Mouse (Mus musculus) left cerebral cortex, adult 2 months (tissue): Measurements from ENCODE around the gene Phf12. TPM values are rescaled to one million over a fixed set of nuclear protein-coding genes. Genes with fewer than 3 reads are reported as not detected.

Experiments
- DNase-seq, 2 experiments: peaks; one replicate each; pipeline ENCODE4 v3.0.0; 2021 to 2022; ENCODE audit warnings: low spot score in 2 of 2, mixed read lengths in 1 of 2; ENCODE audit errors: extremely low spot score in 1 of 2
- H3K27ac ChIP-seq: fragments of 200-600 bp; 2 replicates; pipeline ENCODE4 v1.8.1; 2022
- H3K4me3 ChIP-seq: fragments of 200-600 bp; 2 replicates; pipeline ENCODE4 v1.8.1; 2022
- CTCF ChIP-seq: fragments of 200-600 bp; IDR thresholded peaks from 2 replicates; pipeline ENCODE4 v1.8.1; 2022; ENCODE audit warnings: antibody characterized with exemption, mild to moderate bottlenecking, moderate library complexity
- intact Hi-C: fragments of 180-260 bp; cut with DNase I; formaldehyde crosslinking; loops from one replicate; pipeline ENCODE4 v1.15.1; 2025
- microRNA-seq, 2 experiments: library from miRNA; unstranded; fragments of <30 nt; microRNA quantifications; one replicate each; pipeline ENCODE4 v1.2.0; 2021
- total RNA-seq, 2 experiments: library from RNA; stranded (reverse); gene quantifications; 2 replicates each; pipeline ENCODE4 v1.2.3; 2021

The Phf12 gene
- total RNA-seq, 2 experiments from 2014 or later, result 58.9 to 59.2 TPM

DNA sequence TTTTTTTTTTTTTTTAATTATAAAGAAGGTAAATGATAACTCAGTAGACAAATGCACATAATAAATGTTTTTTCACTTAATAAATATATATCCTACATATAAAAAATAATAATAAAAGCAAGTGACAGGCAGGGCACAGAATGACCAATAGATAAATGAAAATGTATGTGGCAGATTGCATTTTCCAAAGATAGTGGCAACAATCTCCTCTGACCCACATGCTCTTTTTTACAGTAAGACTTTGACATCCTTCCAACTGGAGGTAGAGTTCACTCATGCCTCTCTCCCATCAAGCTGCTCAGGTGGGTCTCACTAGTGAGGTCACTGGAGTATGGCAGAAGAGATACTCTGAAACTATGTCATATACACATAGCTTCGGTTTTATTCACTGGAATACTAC is 80.0 kb downstream of the Phf12 start:
- no peak overlapping the region for H3K27ac ChIP-seq
- TF ChIP-seq CTCF, result no peak
- intact Hi-C loops, result no loop called here
- no peak for DNase-seq
- H3K4me3 ChIP-seq, result no peak overlapping the region

DNA sequence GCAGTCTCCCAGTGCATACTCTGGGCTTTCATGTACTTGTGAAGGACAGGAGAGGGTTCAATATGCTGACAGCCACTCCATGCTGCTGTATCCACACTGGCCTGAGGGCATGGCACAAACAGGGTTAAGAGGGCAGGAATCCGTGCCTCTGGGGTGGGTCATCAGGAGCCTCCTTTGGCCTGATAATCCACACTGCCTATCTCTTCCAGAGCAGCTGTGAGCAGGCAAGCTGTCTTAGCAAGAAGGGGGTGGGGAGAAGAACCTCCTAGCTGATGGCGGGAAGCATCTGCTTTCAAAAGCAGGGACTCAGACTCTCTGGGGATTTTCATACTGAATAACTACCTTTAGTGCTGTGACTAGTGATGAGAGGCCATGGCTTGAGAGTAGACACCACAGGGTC is 83.4 kb downstream of the Phf12 start:
- intact Hi-C loops, result no loop called here
- no peak for DNase-seq
- H3K27ac ChIP-seq, result no peak overlapping the region
- TF ChIP-seq CTCF, result no peak
- no peak overlapping the region for H3K4me3 ChIP-seq

DNA sequence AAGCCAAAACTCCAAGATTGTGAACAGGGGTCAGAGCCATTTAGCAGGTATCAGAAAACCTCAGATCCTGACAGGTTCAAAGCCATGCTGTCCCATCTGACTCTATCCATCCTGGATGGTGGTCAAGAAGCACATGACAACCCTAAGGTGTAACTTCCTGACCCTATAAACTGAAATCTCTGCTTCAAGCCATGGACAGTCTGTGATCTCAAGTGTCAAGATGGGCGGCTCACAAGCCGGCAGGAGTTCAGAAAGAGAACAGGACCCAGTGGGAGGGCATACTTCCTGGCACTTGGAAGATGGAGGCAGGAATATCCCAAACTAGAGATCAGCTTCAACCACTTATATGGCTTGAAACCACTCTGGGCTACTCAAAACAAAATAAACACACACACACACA is 84.1 kb downstream of the Phf12 start:
- no peak for TF ChIP-seq CTCF
- DNase-seq, result no peak
- intact Hi-C loops, result no loop called here
- no peak overlapping the region for H3K4me3 ChIP-seq
- no peak overlapping the region for H3K27ac ChIP-seq

DNA sequence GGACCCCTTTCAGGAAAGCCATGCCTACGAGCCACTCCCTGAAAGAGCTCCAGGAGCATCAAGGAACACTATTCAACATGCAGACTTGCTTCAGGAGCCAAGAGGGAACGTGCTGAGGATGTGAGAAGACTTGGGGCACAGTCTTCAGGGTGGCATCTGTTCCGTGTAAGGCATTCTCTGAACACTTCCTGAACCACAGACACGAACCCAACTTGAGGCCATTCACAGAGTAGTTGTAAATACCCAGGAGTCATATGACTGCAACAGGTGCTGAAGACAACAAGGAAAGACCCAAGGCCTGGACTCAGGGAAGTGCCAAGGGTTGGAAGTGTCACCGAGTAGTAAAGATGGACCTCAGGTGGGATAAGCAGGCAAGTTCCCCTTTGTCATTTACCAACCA is 85.0 kb downstream of the Phf12 start:
- intact Hi-C loops, result no loop called here
- no peak overlapping the region for H3K4me3 ChIP-seq
- no peak for TF ChIP-seq CTCF
- no peak overlapping the region for H3K27ac ChIP-seq
- DNase-seq, result no peak

DNA sequence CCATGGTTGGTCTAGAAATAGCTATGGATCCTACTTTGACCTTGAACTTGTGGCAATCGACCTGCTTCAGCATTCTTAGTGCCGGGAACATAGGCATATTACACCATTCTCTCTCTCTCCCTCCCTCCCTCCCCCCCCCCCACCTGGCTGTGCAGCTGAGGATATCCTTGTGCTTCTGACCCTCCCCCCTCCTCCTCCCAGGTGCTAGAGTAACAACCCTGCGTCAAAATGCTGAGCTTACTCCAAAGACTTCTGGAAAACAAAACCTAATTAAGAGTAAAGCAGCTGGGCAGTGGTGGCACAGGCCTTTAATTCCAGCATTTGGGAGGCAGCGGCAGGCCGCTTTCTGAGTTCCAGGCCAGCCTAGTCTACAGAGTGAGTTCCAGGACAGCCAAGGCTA is 86.6 kb downstream of the Phf12 start:
- intact Hi-C loops, result no loop called here
- Histone ChIP-seq H3K27ac (no peak overlapping the region), H3K4me3 (no peak overlapping the region)
- DNase-seq, result no peak
- no peak for TF ChIP-seq CTCF

DNA sequence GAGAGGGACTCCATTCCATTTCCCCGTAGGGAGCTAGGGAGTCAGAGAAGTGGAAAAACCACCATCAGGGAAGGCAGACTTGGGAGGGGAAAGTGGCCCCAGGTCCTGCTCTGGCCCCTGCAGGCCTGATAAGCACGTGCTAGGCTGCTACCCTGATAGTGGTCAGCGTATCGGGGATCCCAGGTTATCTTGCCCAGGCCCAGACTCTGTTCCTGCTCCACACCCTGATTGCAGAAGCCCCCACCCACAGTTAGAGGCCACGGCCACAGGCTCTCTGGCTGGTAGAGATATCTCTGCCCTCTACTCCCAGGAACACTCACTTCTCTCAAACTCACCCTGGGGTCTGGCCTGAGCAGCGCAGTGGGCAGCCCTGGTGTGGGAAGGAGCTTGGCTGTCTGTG is 87.1 kb downstream of the Phf12 start:
- no peak for TF ChIP-seq CTCF
- intact Hi-C loops, result no loop called here
- H3K4me3 ChIP-seq, result no peak overlapping the region
- no peak overlapping the region for H3K27ac ChIP-seq
- no peak for DNase-seq

DNA sequence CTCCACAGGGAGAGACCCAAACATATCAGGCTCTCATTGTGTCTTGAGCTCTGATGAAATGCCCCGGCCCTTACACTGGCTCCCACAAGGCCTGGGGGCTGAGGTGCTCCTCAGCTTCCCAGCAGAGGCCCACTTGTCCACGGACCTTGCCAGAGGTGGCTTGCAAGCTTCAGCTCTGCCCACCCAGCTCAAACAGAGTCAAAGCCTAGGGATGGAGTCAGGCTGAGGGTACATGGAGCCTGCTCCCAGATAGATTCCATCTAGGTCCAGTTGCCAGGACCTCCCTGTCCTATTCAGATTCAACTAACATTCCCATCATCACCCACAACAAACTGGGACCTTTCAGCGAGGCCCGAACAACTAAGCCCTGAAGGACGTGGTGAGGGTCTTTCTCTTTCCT is 89.4 kb downstream of the Phf12 start:
- TF ChIP-seq CTCF, result no peak
- intact Hi-C loops, result no loop called here

DNA sequence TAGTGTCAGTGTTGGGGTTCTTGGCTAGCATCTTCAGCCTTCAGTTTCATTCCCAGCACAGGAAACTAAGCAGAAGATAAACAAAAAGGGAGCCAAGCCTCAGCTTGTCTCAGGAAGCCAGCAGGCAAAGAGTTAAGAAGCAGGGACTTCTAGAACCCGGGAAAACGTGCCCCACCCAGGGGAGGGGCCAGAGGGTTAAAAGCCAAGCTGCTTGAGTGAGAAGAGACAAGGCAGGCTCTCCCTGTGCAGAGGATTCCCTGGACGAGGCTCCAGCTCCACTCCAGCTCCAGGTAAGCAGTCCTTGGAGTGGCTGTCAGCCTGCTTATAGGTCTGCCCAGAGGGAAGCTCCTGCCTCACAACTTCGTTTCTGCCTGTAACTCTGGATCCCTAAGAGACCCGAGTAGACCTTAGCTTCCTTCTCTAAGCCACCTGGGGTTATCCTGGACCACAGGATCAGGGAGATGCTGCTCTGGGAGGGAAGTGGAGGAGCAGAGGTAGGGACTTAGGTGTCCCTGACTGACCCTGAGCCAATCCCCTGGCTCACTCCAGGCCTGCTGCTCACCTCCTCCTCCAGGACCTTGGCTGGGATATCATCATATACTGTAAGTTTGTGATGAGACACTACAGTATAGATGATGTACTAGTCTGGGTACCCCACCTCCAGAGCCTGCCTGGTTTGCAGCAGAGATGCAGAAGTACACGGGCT is 90.0 kb downstream of the Phf12 start:
- intact Hi-C loops, result no loop called here
- Histone ChIP-seq H3K27ac (no peak overlapping the region), H3K4me3 (no peak overlapping the region)
- no peak for DNase-seq
- no peak for TF ChIP-seq CTCF

More for the DNA sequence above, 89.4 kb downstream of the Phf12 start:
- Histone ChIP-seq H3K4me3 (no peak overlapping the region), H3K27ac (no peak overlapping the region)
- DNase-seq, result no peak

DNA sequence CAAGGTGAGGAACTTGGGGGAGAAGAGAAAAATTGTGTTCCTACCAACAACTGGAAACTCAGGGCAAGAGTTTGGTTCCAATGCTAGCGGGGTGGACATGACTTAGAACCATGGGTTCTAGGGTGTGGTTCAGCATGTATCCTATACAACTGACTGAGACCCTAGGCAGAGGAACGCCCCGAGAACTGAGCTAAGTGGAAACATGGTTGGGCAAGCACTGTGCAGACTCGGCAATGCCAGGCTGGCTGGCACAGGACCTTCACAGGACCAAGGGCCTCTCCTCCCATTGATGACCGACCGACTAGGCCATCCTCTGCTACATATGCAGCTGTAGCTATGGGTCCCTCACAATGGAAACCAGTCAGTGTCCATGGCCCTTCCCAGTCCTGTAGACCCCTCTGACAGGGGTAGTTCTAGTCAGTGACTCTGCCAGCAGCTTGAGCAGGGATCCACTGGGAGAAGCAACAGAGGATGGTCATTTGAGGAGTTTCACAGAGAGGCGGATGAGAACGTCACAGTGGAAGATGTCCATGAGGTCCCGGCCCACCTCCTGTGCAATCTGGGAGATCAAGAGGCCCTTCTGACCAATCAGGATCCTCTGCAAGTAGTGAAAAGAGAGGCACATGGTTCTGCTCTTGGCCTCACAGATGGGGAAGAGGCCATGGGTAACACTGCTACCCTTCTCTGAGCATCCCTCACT is 91.2 kb downstream of the Phf12 start:
- Histone ChIP-seq H3K27ac (no peak overlapping the region), H3K4me3 (no peak overlapping the region)
- intact Hi-C loops, result no loop called here
- no peak for DNase-seq
- TF ChIP-seq CTCF, result no peak

DNA sequence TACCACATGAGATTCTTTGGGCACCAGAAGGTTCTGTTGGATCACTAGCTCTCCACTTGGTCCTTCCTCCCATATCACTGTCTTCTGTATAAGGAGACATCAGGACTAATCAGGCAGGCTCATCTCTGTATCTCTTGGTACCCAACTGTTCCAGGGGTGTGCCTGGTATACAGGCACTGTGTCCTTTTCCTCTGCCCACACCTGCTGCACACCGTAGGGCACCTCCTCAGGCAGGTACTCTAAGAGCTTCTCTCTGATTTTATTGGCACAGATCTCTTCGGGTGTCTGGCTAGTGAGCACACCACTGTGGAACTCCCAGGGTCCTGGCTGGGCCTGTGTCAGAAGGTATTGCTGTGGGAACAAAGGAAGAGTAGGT is 91.7 kb downstream of the Phf12 start:
- intact Hi-C loops, result no loop called here
- no peak for DNase-seq
- Histone ChIP-seq H3K27ac (no peak overlapping the region), H3K4me3 (no peak overlapping the region)
- TF ChIP-seq CTCF, result no peak

DNA sequence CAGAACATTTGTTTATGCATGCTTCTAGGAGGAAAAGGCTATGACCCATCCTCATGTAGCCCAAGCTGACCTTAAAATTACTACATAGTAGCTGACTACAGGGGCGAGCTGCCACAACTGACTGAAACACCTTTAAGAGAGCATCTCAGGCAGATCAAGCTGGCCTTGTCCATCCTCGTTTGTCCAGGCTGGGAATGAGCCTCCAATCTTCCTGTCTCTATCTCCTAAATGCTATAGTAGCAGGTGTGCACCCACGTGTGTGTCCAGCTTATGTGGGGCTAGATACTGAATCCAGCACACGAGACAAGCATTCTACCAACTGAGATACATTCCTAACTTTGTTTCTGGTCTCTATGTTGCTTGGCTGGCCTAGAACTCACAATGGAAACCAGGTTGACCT is 92.1 kb downstream of the Phf12 start:
- intact Hi-C loops, result no loop called here
- TF ChIP-seq CTCF, result no peak

More for the DNA sequence above, 92.1 kb downstream of the Phf12 start:
- Histone ChIP-seq H3K4me3 (no peak overlapping the region), H3K27ac (no peak overlapping the region)
- DNase-seq, result no peak

Small RNA genes lying within 50 kb of the gene (microRNA-seq; reads per million reads assigned to microRNA genes)
- 43.8 to 104 reads per million in 2 experiments for gene Mir144
- 0 reads per million in 2 experiments for gene Mir451a
- 0 reads per million in 2 experiments for gene Mir451b

Other genes with a start within 250 kb of the Phf12 start
- 100 to 1,000 TPM; 164 to 169 TPM for gene Myo18a, start 219.5 kb upstream of the Phf12 start, total RNA-seq
- gene Gm10277, start 195.0 kb upstream of the Phf12 start, total RNA-seq, result not detected
- 1 to 10 TPM in 1 of 2 experiments, under 1 TPM in 1; 0.70 to 1.3 TPM for gene Pipox, start 88.7 kb upstream of the Phf12 start, total RNA-seq
- gene Sez6, start 52.0 kb upstream of the Phf12 start, total RNA-seq, result 100 to 1,000 TPM; 127 to 157 TPM
- gene Dhrs13, start 49.5 kb downstream of the Phf12 start, total RNA-seq, result 1 to 10 TPM; 5.5 to 6.3 TPM
- 10 to 100 TPM; 91.2 to 96.0 TPM for gene Flot2, start 55.2 kb downstream of the Phf12 start, total RNA-seq
- 10 to 100 TPM; 18.9 to 19.0 TPM for gene Eral1, start 97.6 kb downstream of the Phf12 start, total RNA-seq
- 10 to 100 TPM; 27.5 to 32.1 TPM for gene Fam222b, start 111.9 kb downstream of the Phf12 start, total RNA-seq
- 10 to 100 TPM; 10.5 to 10.6 TPM for gene Traf4, start 182.8 kb downstream of the Phf12 start, total RNA-seq
- 1 to 10 TPM; 3.0 to 3.1 TPM for gene Nek8, start 193.9 kb downstream of the Phf12 start, total RNA-seq
- gene Tlcd1, start 194.0 kb downstream of the Phf12 start, total RNA-seq, result 10 to 100 TPM; 24.4 to 27.7 TPM
- gene Rpl23a, start 200.8 kb downstream of the Phf12 start, total RNA-seq, result 100 to 1,000 TPM; 647 to 724 TPM
- 10 to 100 TPM; 19.0 to 19.7 TPM for gene Rab34, start 205.7 kb downstream of the Phf12 start, total RNA-seq
- 1 to 10 TPM; 4.7 to 7.7 TPM for gene Proca1, start 210.6 kb downstream of the Phf12 start, total RNA-seq